Mouse (Mus musculus): ENCODE data around the gene Ajm1.

The Ajm1 gene

DNA sequence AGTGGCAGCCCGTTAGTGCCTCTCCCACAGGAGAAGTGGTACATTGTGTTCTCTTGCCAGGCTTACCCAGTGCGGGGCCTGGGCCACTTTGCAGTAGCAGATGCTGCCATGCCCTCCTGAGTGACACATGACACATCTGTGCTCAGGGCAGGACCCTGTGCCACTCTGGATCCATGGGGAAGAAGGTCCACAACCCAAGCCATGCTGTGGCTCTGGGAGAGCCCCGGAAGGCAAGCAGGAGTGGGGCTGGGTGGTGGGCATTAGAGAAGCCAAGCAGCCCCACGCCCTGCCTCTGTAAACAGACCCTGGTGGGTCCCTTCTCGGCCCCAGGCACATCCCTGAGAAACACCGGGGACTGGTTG lies 1.5 kb upstream of the Ajm1 start:
- no peak for DNase-seq

DNA sequence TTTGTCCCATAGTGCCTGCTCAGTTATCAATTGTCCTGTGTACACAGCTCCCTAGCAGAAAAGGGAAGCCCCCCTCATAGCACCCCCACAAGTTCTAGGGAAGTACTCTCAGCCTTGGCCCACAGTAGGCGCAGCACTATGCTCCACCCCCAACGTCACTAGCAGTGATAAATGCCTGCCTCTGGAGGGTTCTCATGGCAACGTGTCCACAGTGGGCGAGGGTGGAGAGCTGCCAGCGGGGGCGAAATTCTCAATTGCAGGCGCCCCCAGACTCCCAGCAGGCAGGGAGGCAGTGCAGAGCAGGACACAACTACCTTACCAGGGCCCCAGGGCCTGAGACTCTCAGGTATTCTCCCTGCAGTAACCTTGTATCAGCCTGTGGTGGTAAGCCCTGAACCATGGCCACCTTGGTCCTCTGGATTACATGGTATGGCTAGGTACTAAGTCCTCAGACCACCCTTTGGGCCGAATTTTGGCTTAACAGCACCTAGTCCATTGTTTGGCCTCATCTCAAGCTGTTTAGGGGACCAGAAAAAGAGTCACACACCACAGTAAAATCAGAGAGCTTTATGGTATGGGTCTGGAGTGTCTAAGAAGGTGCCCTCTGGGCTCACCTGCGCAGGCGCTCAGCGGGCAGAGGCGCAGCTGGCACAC lies 1.0 kb upstream of the Ajm1 start:
- peak; percentile 40 for DNase-seq

GRCm38 (mm10) chr2:25581901-25582301 lies 344 bp upstream of the Ajm1 start:
- no peak for DNase-seq

DNA sequence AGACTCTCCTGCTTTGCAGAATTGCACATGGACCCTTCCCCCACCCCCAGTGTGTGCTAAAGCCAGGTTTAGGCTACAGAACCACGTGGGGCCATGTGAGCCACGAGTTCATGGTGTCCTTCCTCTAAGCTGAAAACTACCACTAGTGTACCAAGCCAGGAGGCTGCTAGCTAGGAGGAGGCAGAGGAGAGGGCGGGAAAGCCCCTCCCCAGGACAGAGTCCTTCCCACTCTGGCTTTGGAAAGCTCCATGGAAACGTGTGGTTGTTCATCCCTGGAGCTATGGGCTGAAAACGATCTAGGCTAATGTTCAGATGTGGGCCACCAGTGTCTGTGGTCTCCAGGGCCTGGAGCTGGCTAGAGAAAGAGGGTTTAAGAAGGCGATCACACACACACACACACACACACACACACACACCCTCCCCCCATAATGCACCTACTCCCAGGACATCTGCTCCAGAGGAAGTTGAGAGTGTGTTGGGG lies 896 bp downstream of the Ajm1 start:
- no peak for DNase-seq

DNA sequence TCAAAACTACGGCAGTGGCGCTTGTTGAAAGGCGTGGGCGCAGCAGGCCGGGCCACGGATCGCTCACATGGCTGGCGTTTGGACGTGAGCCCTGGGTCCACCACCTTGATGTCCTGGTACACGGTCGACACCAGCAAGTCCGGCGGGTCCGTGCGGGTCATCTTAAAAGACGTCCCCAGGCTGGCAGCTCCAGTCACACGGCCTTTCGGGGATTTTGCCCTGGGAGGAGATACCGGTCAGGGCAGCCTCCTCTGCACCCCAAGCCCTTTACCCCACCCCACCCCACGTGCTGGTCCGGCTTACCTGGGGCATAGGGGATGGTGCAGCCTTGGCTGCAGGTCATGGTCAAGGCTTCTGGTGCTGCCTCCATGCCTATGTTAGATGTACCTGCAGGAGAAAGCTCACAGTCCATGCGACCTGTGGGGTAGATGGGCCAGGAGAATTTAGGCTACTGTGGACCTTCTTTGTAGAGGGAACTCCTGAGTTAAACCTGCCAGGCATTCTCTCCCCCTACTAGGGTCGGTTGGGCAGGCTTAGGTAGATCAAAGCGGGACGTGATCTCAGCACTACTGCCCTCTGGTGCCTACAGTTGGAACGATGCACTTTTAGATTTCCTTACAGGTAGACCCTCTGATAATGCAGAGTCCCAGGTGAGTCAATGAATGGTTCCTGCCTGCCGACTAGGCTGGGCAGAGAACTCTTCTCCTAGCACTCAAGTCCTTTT lies 1.7 kb downstream of the Ajm1 start:
- DNase-seq, result peak; percentile 45

GRCm38 (mm10) chr2:25578796-25579736 lies 2.5 kb downstream of the Ajm1 start:
- no peak for DNase-seq

GRCm38 (mm10) chr2:25577951-25578795 lies 3.4 kb downstream of the Ajm1 start:
- DNase-seq, result no peak

- no peak for DNase-seq
Measured at GRCm38 (mm10) chr2:25576965-25577891, 4.3 kb downstream of the Ajm1 start.

DNA sequence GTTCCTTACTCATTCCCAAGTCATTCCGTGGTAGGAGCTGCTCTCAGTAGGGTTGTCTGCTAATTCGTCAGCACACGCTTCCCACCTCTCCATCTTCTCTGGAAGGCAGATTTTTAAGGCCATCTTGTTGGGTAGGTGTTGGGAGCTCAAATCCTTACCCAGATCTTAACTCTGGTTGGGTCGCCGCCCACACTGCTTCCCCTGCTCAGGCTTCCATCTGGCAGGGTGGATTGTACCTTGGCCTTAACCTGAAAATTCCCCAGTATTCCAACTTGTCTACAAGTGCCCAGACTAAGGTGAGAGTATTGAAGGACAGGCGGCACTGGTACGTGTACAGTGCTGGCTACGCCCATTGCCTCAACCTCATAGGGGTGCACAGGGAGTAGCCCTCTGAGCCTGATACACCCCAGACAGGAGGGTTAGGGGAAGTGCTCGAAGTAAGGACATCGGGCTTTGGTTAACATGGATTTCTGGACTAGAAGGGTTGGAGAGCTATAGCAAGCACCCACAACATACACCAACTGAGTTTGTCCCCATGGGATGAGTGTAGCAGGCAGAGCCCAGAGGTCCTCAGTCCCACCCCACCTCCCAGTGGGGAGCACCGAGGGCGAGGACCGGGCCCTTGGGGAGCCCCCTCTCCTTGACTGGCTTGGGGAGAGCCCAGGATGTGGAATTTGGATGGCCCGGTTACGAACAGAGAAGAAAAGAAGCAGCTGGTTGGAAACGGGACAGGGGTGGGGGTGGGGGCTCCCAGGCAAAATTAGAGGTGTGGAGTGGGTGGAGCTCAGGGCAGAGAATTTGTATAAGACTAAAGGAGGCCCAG lies 5.3 kb downstream of the Ajm1 start:
- DNase-seq, result no peak

GRCm38 (mm10) chr2:25575432-25576027 lies 6.0 kb downstream of the Ajm1 start:
- DNase-seq, result peak; percentile 48

GRCm38 (mm10) chr2:25574579-25575431 lies 6.8 kb downstream of the Ajm1 start, which contains the start of the genes Mamdc4 and Phpt1:
Gene Mamdc4 (minus strand): TSS chr2:25574845.
Gene Phpt1 (minus strand): TSS chr2:25575224.
- DNase-seq, result peak; percentile 95

DNA sequence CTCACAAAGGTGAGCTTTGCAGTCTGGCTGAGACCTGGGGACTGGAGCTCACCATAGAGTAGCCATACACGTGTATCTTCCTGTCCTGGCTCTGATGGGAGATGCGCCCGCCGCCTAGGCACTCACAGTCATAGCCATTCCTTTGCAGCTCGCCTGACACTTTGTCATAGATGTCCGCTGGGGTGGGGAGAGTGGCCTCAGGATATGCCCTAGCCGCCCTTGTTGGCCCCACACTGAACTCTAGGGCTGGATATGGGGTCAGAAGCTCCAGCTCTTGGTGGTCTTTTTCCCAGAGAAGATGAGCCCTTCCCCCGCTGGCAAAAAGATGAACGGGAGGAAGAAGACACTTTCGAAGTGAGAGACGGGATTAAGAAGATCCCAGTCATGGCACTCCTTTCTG lies 7.4 kb downstream of the Ajm1 start:
- DNase-seq, result no peak

DNA sequence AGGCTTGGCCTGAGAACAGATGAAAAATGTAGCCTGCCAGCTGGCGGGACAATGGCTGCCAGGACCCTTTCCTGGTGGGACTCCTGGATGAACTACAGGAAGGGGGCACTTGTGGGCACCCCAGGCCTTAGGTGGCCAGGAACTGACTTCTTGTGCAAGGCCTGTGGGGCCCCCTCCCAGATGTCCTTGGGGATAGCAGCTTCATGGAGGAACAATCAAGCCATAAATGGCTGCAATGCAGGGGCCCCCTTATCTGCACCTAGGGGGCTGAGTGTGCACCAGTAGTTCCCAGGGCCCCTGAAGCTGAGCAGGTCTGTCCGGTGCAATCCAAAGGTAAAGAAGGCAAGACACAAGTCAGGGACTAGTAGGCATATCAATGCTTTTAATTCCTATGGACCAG lies 8.5 kb downstream of the Ajm1 start:
- no peak for DNase-seq

DNA sequence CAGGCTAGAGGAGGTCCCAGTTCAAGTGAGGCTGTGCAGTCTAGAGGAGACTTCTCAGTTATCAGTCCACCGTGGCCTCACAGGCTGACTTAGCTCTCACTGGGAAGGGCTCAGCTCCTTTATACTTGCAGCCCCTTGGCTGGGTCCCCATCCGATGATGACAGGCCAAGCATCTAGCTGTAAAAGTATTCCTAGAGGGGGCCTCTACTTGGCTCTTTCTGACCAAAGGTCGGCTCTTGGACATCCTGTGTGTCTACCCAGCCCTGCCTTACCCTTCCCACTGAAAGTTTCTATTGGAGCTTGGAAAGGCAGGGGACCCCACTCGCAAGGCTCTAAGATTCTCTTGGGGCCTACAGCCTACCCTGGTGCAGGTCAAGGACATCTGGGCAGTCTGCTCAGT lies 10.3 kb downstream of the Ajm1 start:
- no peak for DNase-seq

- no peak for DNase-seq
Measured at GRCm38 (mm10) chr2:25569323-25569722, 12.2 kb downstream of the Ajm1 start.

DNA sequence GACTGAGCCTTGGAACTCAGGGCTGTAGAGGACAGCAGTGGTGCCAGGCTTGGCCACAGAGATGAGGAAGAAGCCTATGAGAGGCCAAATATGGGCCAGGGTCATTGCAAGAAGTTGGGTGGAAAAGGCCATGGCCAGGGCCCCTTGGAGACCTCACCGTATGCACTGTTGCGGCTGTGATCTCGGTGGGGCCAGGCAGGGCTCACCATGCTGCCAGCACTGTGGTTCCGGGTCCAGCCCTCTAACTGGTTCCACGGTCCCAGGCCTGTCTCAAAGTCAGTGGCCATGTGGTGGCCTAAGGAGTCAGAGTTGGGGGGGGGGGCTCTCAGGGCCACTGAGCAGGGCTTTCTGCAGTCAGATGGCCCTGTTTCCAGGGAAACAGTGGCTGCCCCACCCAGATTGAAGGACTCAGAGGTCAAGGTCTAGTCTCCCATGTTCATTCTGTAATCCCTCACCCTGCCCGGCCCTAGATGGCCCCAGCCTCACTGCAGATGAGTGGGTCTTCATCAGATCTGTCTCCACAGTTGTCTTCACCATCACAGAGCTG lies 13.0 kb downstream of the Ajm1 start:
- DNase-seq, result no peak

GRCm38 (mm10) chr2:25566558-25566957 lies 15.0 kb downstream of the Ajm1 start:
- no peak for DNase-seq

GRCm38 (mm10) chr2:25565741-25566140 lies 15.8 kb downstream of the Ajm1 start:
- DNase-seq, result no peak

GRCm38 (mm10) chr2:25561946-25562345 lies 19.6 kb downstream of the Ajm1 start:
- DNase-seq, result no peak

Measured in liver (tissue).